Mouse (Mus musculus): ENCODE measurements around the gene Ctxn1.

DNA sequence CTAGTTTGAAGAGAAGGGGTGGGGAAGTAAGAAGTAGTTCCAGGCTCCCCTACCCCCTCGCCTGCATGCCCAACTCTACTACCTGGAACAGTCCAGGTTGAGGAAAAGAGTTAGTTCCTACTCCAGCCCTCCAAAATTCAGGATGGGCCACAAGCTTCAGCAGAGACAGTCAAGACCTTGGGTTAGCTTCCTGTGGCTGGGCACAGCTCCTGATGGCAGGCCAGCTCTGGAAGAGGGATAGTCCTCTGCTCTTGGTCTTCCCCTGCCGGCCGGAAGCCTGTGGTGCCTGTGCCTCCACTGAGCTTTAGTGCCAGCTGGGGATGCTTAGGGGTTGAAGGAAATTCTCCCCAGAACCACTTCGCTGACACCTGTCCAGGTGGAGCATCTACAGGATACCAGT, 32.8 kb downstream of the Ctxn1 start:
- no peak for TF ChIP-seq CTCF (IDR thresholded peaks at IDR 0.05; ENCODE audit: low read depth, low read length)
- TF ChIP-seq TAL1 (conservative IDR thresholded peaks at IDR 0.05; ENCODE audit: low read depth, low read length): no peak
- TF ChIP-seq GATA1 (IDR thresholded peaks at IDR 0.05; ENCODE audit: borderline replicate concordance, low read length): no peak

Measured in G1E (cell line).